Mouse (Mus musculus) heart, embryonic 14.5 days (tissue): ENCODE data around the gene Elmo1. TPM values are rescaled to one million over a fixed set of nuclear protein-coding genes. Genes with fewer than 3 reads are reported as not detected.

Experiments
- ATAC-seq: fragments of 200-750 bp; cut with Nextera tagmentation; 2 replicates; pipeline ENCODE4 v1.8.0; 2017; ENCODE audit warnings: low read depth, moderate TSS enrichment; ENCODE audit not compliant: insufficient number of reproducible peaks, insufficient read depth, low FRiP score
- H3K27ac ChIP-seq, 2 experiments: fragments of 200-500 bp in 1 of 2; fragments of 300-500 bp in 1 of 2; sonication (generic) in 1 of 2; replicated peaks in 1 of 2; 2 replicates each; pipeline ENCODE4 v1.5.1; 2012 to 2014; ENCODE audit warnings: low read depth in 2 of 2, low read length in 2 of 2, control low read depth in 1 of 2, mild to moderate bottlenecking in 1 of 2, mixed read lengths in 1 of 2; ENCODE audit not compliant: control insufficient read depth in 1 of 2, insufficient read depth in 1 of 2
- H3K27me3 ChIP-seq: fragments of 300-500 bp; sonication (generic); 2 replicates; pipeline ENCODE4 v1.6.1; 2014; ENCODE audit warnings: mild to moderate bottlenecking, low read length, control low read depth; ENCODE audit not compliant: control insufficient read depth, insufficient read depth
- H3K36me3 ChIP-seq: fragments of 300-500 bp; sonication (generic); 2 replicates; pipeline ENCODE4 v1.6.1; 2014; ENCODE audit warnings: mild to moderate bottlenecking, control low read depth, low read length, mixed read lengths; ENCODE audit not compliant: control insufficient read depth, insufficient read depth
- H3K4me1 ChIP-seq, 2 experiments: fragments of 200-500 bp in 1 of 2; fragments of 300-500 bp in 1 of 2; sonication (generic) in 1 of 2; 2 replicates each; pipeline ENCODE4 v1.6.1; 2012 to 2014; ENCODE audit warnings: low read length in 2 of 2, control low read depth in 1 of 2, mixed read lengths in 1 of 2; ENCODE audit not compliant: control insufficient read depth in 2 of 2, insufficient read depth in 2 of 2
- H3K4me2 ChIP-seq: fragments of 300-500 bp; sonication (generic); 2 replicates; pipeline ENCODE4 v1.6.1; 2014; ENCODE audit warnings: mild to moderate bottlenecking, low read length
- H3K4me3 ChIP-seq, 2 experiments: fragments of 200-500 bp in 1 of 2; fragments of 300-500 bp in 1 of 2; sonication (generic) in 1 of 2; 2 replicates each; pipeline ENCODE4 v1.5.1; 2012 to 2014; ENCODE audit warnings: low read length in 2 of 2, mild to moderate bottlenecking in 2 of 2, control low read depth in 1 of 2, low read depth in 1 of 2, moderate library complexity in 1 of 2; ENCODE audit not compliant: control insufficient read depth in 1 of 2, insufficient read depth in 1 of 2
- H3K9ac ChIP-seq: fragments of 300-500 bp; sonication (generic); 2 replicates; pipeline ENCODE4 v1.6.1; 2014; ENCODE audit warnings: mild to moderate bottlenecking, low read length
- H3K9me3 ChIP-seq: fragments of 300-500 bp; sonication (generic); 2 replicates; pipeline ENCODE4 v1.6.1; 2016; ENCODE audit warnings: low read length, control low read depth; ENCODE audit not compliant: control insufficient read depth
- WGBS: fragments of 180-500 bp; shearing (Covaris S2); extraction: QIAGEN DNeasy Blood & Tissue Kit; methylation state at CpG from one replicate; pipeline ENCODE4 v1.1.7; 2014; 5-methylcytosine and 5-hydroxymethylcytosine counted together
- polyA plus RNA-seq: library from polyadenylated mRNA; unstranded; fragments of >200 nt; fragmentation: Nextera tagmentation; extraction: Ambion mirVana; gene quantifications from 2 replicates; pipeline ENCODE4 v1.2.1, GENCODE M21; 2014

The Elmo1 gene
- polyA plus RNA-seq, 1 experiment from 2014 or later = 10.4 TPM

- H3K4me1 ChIP-seq = no peaks in the 10 kb centered on the region
- WGBS = 58% methylated on average over 3 of the region's 3 CpGs
- H3K27me3 ChIP-seq = no peaks in the 10 kb centered on the region
- no peak overlapping the region for H3K4me2 ChIP-seq
- no peak overlapping the region for H3K4me3 ChIP-seq
- no peak overlapping the region for H3K9ac ChIP-seq
- H3K27ac ChIP-seq = no peak overlapping the region
- no peak for ATAC-seq
- no peaks in the 10 kb centered on the region for H3K9me3 ChIP-seq
- no peaks in the 10 kb centered on the region for H3K36me3 ChIP-seq
Measured at GRCm38 (mm10) chr13:20300626-20301025, 210.2 kb downstream of the Elmo1 start.

GRCm38 (mm10) chr13:20301760-20302159, 211.4 kb downstream of the Elmo1 start:
- no peak for ATAC-seq
- H3K27ac ChIP-seq = no peak overlapping the region
- WGBS = 93% methylated on average over 7 of the region's 7 CpGs

DNA sequence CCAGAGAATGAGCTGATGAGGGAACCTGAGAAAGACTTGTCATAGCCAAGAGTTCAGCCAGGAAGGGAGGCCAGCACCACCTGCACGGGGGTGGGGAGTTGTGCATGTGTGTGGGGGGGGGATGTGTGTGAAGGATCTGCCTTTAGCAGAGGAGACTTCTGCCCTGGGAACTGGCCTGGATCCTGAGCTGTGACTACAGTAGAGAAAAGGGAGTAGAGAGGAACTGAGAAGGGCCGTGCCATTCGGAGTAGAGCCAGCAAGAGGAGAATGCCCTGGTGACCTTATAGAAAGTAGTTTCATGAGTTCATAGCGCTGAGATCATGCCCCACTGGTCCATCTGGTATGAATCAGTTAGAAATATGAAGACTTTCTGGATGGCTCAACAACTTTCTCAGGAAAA, 215.2 kb downstream of the Elmo1 start:
- Histone ChIP-seq H3K4me2 (no peak overlapping the region), H3K36me3 (no peaks in the 10 kb centered on the region), H3K9me3 (no peaks in the 10 kb centered on the region), H3K4me3 (no peak overlapping the region), H3K4me1 (peaks cover 0 to 11% of the 10 kb centered on the region in 2 experiments; a peak in 2 of 4 replicates), H3K27me3 (no peaks in the 10 kb centered on the region), H3K27ac (peak overlapping the region in 1 of 2 experiments; percentile 67; a peak in 1 of 4 replicates), H3K9ac (no peak overlapping the region)
- WGBS = 79% methylated on average over 4 of the region's 4 CpGs
- ATAC-seq = no peak

More at GRCm38 (mm10) chr13:20301760-20302159, 211.4 kb downstream of the Elmo1 start:
- Histone ChIP-seq H3K9ac (no peak overlapping the region), H3K4me3 (no peak overlapping the region), H3K27me3 (no peaks in the 10 kb centered on the region), H3K4me1 (peaks cover 0 to 9% of the 10 kb centered on the region in 2 experiments; a peak in 2 of 4 replicates), H3K36me3 (no peaks in the 10 kb centered on the region), H3K4me2 (no peak overlapping the region), H3K9me3 (no peaks in the 10 kb centered on the region)

DNA sequence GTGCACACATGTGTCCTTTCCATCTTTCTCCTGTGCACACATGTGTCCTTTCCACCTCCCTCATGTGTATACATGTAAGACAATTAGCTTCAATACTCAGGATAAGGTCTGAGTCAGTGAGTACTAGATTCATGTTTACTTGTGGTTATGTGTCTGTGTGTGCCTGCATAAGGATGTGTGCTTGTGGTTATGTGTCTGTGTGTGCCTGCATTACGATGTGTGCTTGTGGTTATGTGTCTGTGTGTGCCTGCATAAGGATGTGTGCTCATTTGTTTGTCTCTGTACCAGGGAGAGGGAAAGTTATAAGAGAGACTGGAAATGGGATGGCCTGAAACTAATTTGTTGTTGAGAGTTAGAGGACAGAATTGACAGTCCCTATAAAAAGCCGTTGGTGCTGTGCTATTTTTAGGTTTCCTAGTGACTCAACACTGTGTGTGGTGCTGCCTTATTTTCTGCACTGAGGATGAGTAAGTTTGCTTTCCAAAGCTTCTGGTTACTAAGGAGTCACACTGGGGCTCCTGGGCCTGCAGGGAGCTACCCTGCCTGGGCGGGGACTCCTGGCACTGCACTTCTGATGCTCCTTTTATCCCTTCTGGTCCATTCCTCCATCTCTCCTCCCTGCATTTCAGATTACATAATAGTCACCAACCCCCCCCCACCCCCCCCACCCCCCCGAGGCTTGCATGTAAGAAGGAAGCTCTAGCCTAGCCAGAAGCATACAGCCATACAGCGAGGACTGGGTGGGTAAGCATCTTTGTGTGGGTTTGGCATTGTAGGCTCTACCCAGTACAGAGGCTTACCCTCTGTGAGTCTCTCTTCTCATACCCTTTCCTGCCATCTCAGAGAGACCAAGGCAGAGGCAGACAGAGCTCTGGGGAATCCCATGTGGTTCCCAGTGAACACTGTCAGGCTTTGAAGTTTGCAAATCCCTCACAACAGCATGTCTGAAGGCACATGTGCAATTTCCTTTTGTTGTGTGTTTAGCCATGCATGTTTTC, 216.1 kb downstream of the Elmo1 start:
- Histone ChIP-seq H3K4me2 (no peak overlapping the region), H3K27me3 (no peaks in the 10 kb centered on the region), H3K4me1 (peaks cover 0 to 11% of the 10 kb centered on the region in 2 experiments; a peak in 2 of 4 replicates), H3K9ac (no peak overlapping the region), H3K4me3 (no peak overlapping the region), H3K36me3 (no peaks in the 10 kb centered on the region), H3K9me3 (no peaks in the 10 kb centered on the region), H3K27ac (peak overlapping the region; percentile 40 to 67; a peak in 2 of 4 replicates)
- peak; percentile 39; the same call in 1 of the 2 replicates for ATAC-seq
- 44% methylated on average over 5 of the region's 5 CpGs for WGBS

GRCm38 (mm10) chr13:20307381-20307780, 217.0 kb downstream of the Elmo1 start:
- no peaks in the 10 kb centered on the region for H3K9me3 ChIP-seq

DNA sequence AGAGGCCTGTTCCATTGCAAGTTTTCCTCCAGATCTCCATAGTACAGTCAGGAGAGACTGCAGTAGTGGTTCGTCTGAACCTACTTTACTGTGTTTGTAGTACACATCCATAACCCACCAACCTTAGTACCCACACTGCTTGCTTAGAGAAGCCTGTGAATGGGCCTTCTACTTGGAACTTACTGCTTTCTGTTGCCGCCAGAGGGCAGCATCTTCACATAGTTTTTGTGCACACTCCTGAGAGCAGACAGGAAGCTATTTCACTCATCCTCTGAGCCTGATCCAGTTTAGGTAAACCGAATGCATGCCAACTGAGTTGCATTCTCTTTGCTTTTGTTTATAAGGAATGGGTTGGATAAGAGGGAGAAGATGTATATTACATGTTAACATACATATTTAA, 221.2 kb downstream of the Elmo1 start:
- no peak overlapping the region for H3K4me3 ChIP-seq
- no peaks in the 10 kb centered on the region for H3K27me3 ChIP-seq
- H3K36me3 ChIP-seq = no peaks in the 10 kb centered on the region
- H3K4me1 ChIP-seq = peaks cover 0 to 3% of the 10 kb centered on the region in 2 experiments; a peak in 2 of 4 replicates
- no peak overlapping the region for H3K9ac ChIP-seq
- 14% methylated on average over 3 of the region's 3 CpGs for WGBS
- no peaks in the 10 kb centered on the region for H3K9me3 ChIP-seq
- H3K27ac ChIP-seq = no peak overlapping the region
- no peak overlapping the region for H3K4me2 ChIP-seq
- ATAC-seq = no peak

More at GRCm38 (mm10) chr13:20307381-20307780, 217.0 kb downstream of the Elmo1 start:
- peaks cover 0 to 11% of the 10 kb centered on the region in 2 experiments; a peak in 2 of 4 replicates for H3K4me1 ChIP-seq
- no peak overlapping the region for H3K27ac ChIP-seq
- no peaks in the 10 kb centered on the region for H3K36me3 ChIP-seq
- no peak overlapping the region for H3K4me3 ChIP-seq
- WGBS = 87% methylated on average over 2 of the region's 2 CpGs
- H3K27me3 ChIP-seq = no peaks in the 10 kb centered on the region
- no peak for ATAC-seq
- no peak overlapping the region for H3K4me2 ChIP-seq
- no peak overlapping the region for H3K9ac ChIP-seq

DNA sequence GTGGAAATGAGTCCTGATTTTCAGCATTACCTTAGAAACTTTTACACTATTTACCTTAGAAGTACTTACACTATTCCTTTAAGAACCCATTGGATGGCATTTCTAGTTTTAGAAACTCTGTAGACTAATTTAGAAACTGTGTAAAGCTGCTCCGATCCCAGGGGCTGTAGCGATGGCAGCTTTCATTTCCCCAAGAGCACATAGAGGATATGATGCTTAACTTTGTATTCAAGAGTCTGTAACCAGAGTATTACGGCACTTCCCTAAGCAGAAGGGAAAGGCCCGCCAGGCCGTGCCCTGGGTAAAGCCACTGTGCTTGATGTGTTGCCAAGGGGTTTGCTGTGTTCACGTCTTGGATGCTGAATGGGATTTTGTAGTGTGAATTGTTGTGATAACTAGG, 222.9 kb downstream of the Elmo1 start:
- WGBS = 69% methylated on average over 6 of the region's 6 CpGs
- H3K27ac ChIP-seq = no peak overlapping the region

More for the DNA sequence above, 222.9 kb downstream of the Elmo1 start:
- H3K4me1 ChIP-seq = no peaks in the 10 kb centered on the region
- no peaks in the 10 kb centered on the region for H3K27me3 ChIP-seq
- H3K4me2 ChIP-seq = no peak overlapping the region
- ATAC-seq = no peak
- no peak overlapping the region for H3K4me3 ChIP-seq
- H3K36me3 ChIP-seq = no peaks in the 10 kb centered on the region
- H3K9me3 ChIP-seq = no peaks in the 10 kb centered on the region
- no peak overlapping the region for H3K9ac ChIP-seq
